Mouse (Mus musculus) CH12.LX (cell line): Measurements from ENCODE around the gene Gm49776. TPM values are rescaled to one million over a fixed set of nuclear protein-coding genes. Genes with fewer than 3 reads are reported as not detected.
A peak's percentile ranks its signal among the peaks of the same experiment; 100 is the strongest.

ENCODE experiments used
- DNase-seq: peaks from one replicate; pipeline ENCODE4 v3.0.0-alpha.2; 2013; ENCODE audit errors: extremely low read depth
- H3K27ac ChIP-seq: 2 replicates; pipeline ENCODE4 v1.5.1; 2012; ENCODE audit warnings: low read depth, mild to moderate bottlenecking, control low read depth, moderate library complexity; ENCODE audit not compliant: insufficient read depth
- H3K27me3 ChIP-seq: replicated peaks from 2 replicates; pipeline ENCODE3; 2012; ENCODE audit warnings: inconsistent platforms
- H3K36me3 ChIP-seq, 2 experiments: replicated peaks in 1 of 2; 2 replicates each; pipeline versions ENCODE3 to v1.6.1; 2012; ENCODE audit warnings: inconsistent platforms in 1 of 2, low read length in 1 of 2, mild to moderate bottlenecking in 1 of 2, mixed read lengths in 1 of 2, moderate library complexity in 1 of 2; ENCODE audit not compliant: control insufficient read depth in 1 of 2, insufficient read depth in 1 of 2
- H3K4me1 ChIP-seq, 2 experiments: 2 replicates each; pipeline ENCODE4 v1.6.1; 2012; ENCODE audit warnings: inconsistent platforms in 1 of 2, moderate library complexity in 1 of 2; ENCODE audit not compliant: insufficient read depth in 2 of 2, control insufficient read depth in 1 of 2
- H3K4me2 ChIP-seq: 2 replicates; pipeline ENCODE4 v1.6.1; 2012; ENCODE audit warnings: low read depth, mild to moderate bottlenecking, control low read depth; ENCODE audit not compliant: poor library complexity, insufficient read depth, severe bottlenecking
- H3K4me3 ChIP-seq, 3 experiments: fragments of 150-350 bp in 1 of 3; sonication (generic) in 1 of 3; replicated peaks in 1 of 3; 2 replicates each; pipeline versions ENCODE3 to v1.5.1; 2011 to 2012; ENCODE audit warnings: low read depth in 2 of 3, low read length in 2 of 3, mild to moderate bottlenecking in 2 of 3, moderate library complexity in 2 of 3, control low read depth in 1 of 3, improper control_type of control experiment in 1 of 3, inconsistent platforms in 1 of 3, mixed read lengths in 1 of 3; ENCODE audit not compliant: poor library complexity in 1 of 3
- H3K79me2 ChIP-seq: replicated peaks from 2 replicates; pipeline ENCODE4 v1.6.1; 2012; ENCODE audit warnings: mild to moderate bottlenecking, moderate library complexity; ENCODE audit not compliant: control insufficient read depth, poor library complexity, insufficient read depth, severe bottlenecking; ENCODE audit errors: extremely low read depth
- H3K9ac ChIP-seq: 2 replicates; pipeline ENCODE4 v1.6.1; 2012; ENCODE audit warnings: low read depth, mild to moderate bottlenecking, control low read depth, moderate library complexity; ENCODE audit not compliant: insufficient read depth
- H3K9me3 ChIP-seq: replicated peaks from 2 replicates; pipeline ENCODE3; 2012; ENCODE audit warnings: low read length, inconsistent platforms, mixed read lengths
- BHLHE40 ChIP-seq: IDR thresholded peaks from 2 replicates; pipeline ENCODE4 v1.6.1; 2011; ENCODE audit warnings: mild to moderate bottlenecking, low read depth, low read length, improper control_type of control experiment
- CTCF ChIP-seq, 2 experiments: IDR thresholded peaks in 1 of 2; conservative IDR thresholded peaks in 1 of 2; 2 replicates each; pipeline ENCODE4 v1.5.1; 2011 to 2012; ENCODE audit warnings: low read depth in 2 of 2, low read length in 2 of 2, improper control_type of control experiment in 1 of 2, inconsistent platforms in 1 of 2, mild to moderate bottlenecking in 1 of 2, moderate library complexity in 1 of 2
- E2F4 ChIP-seq: IDR thresholded peaks from 2 replicates; pipeline ENCODE4 v1.6.1; 2011; ENCODE audit warnings: low read depth, low read length, improper control_type of control experiment; ENCODE audit not compliant: insufficient replicate concordance
- EP300 ChIP-seq: IDR thresholded peaks from 2 replicates; pipeline ENCODE4 v1.6.1; 2011; ENCODE audit warnings: low read length, improper control_type of control experiment
- ETS1 ChIP-seq: conservative IDR thresholded peaks from 2 replicates; pipeline ENCODE4 v1.6.1; 2012; ENCODE audit warnings: low read depth, mild to moderate bottlenecking, inconsistent platforms, low read length, improper control_type of control experiment, moderate library complexity
- JUN ChIP-seq: IDR thresholded peaks from 2 replicates; pipeline ENCODE4 v1.6.1; 2011; ENCODE audit warnings: low read depth, mild to moderate bottlenecking, low read length, improper control_type of control experiment, moderate library complexity; ENCODE audit not compliant: insufficient read depth
- JUND ChIP-seq: conservative IDR thresholded peaks from 2 replicates; pipeline ENCODE4 v1.6.1; 2011; ENCODE audit warnings: low read depth, low read length, improper control_type of control experiment
- MAFK ChIP-seq: IDR thresholded peaks from 2 replicates; pipeline ENCODE4 v1.6.1; 2011; ENCODE audit warnings: low read length, improper control_type of control experiment; ENCODE audit not compliant: insufficient replicate concordance
- MAX ChIP-seq: IDR thresholded peaks from 2 replicates; pipeline ENCODE4 v1.6.1; 2011; ENCODE audit warnings: low read length, improper control_type of control experiment
- MAZ ChIP-seq: IDR thresholded peaks from 2 replicates; pipeline ENCODE4 v1.6.1; 2012; ENCODE audit warnings: low read depth, mild to moderate bottlenecking, inconsistent platforms, low read length, improper control_type of control experiment, moderate library complexity
- MEF2A ChIP-seq: IDR thresholded peaks from 2 replicates; pipeline ENCODE4 v1.6.1; 2014; ENCODE audit warnings: low read depth, mild to moderate bottlenecking, inconsistent platforms, low read length, improper control_type of control experiment, borderline replicate concordance
- MXI1 ChIP-seq: IDR thresholded peaks from 2 replicates; pipeline ENCODE4 v1.6.1; 2011; ENCODE audit warnings: mild to moderate bottlenecking, low read depth, low read length, improper control_type of control experiment
- NELFE ChIP-seq: IDR thresholded peaks from 2 replicates; pipeline ENCODE4 v1.6.1; 2011; ENCODE audit warnings: low read depth, low read length, improper control_type of control experiment
- PAX5 ChIP-seq: IDR thresholded peaks from 2 replicates; pipeline ENCODE4 v1.6.1; 2012; ENCODE audit warnings: low read length, inconsistent platforms, mixed read lengths
- POLR2A ChIP-seq: IDR thresholded peaks from 2 replicates; pipeline ENCODE4 v1.6.1; 2011; ENCODE audit warnings: low read depth, mild to moderate bottlenecking, improper control_type of control experiment, low read length
- POLR2AphosphoS2 ChIP-seq: IDR thresholded peaks from 2 replicates; pipeline ENCODE4 v1.6.1; 2011; ENCODE audit warnings: low read depth, low read length, improper control_type of control experiment
- RAD21 ChIP-seq: IDR thresholded peaks from 2 replicates; pipeline ENCODE4 v1.6.1; 2011; ENCODE audit warnings: low read depth, mild to moderate bottlenecking, low read length, improper control_type of control experiment, moderate library complexity
- RCOR1 ChIP-seq: conservative IDR thresholded peaks from 2 replicates; pipeline ENCODE4 v1.6.1; 2012; ENCODE audit warnings: low read depth, mild to moderate bottlenecking, inconsistent platforms, low read length, improper control_type of control experiment
- SIN3A ChIP-seq: IDR thresholded peaks from 2 replicates; pipeline ENCODE4 v1.6.1; 2012; ENCODE audit warnings: low read length, improper control_type of control experiment, inconsistent platforms
- SMC3 ChIP-seq: IDR thresholded peaks from 2 replicates; pipeline ENCODE4 v1.6.1; 2011; ENCODE audit warnings: low read depth, low read length, improper control_type of control experiment
- TCF12 ChIP-seq: IDR thresholded peaks from 2 replicates; pipeline ENCODE4 v1.6.1; 2014; ENCODE audit warnings: low read depth, mild to moderate bottlenecking, inconsistent platforms, low read length, improper control_type of control experiment
- UBTF ChIP-seq: IDR thresholded peaks from 2 replicates; pipeline ENCODE4 v1.6.1; 2012; ENCODE audit warnings: low read depth, mild to moderate bottlenecking, inconsistent platforms, low read length, improper control_type of control experiment, moderate library complexity
- USF1 ChIP-seq: IDR thresholded peaks from 2 replicates; pipeline ENCODE4 v1.6.1; 2014; ENCODE audit warnings: low read depth, mild to moderate bottlenecking, inconsistent platforms, low read length, improper control_type of control experiment
- ZMIZ1 ChIP-seq: IDR thresholded peaks from 2 replicates; pipeline ENCODE4 v1.6.1; 2012; ENCODE audit warnings: low read depth, mild to moderate bottlenecking, inconsistent platforms, low read length, improper control_type of control experiment
- ZNF384 ChIP-seq: IDR thresholded peaks from 2 replicates; pipeline ENCODE4 v1.6.1; 2012; ENCODE audit warnings: low read depth, low read length, improper control_type of control experiment, inconsistent platforms
- dilution Hi-C: fragments of 300-500 bp; cut with MboI; formaldehyde crosslinking; loops from 2 replicates; pipeline ENCODE4 v1.14.3; 2020; ENCODE audit warnings: low sequenced_read_pairs; ENCODE audit not compliant: extremely low pct_unique_long_range_greater_than_20kb, extremely low pct_ligation_motif_present
- in situ Hi-C: fragments of 300-500 bp; cut with MboI; formaldehyde crosslinking; loops from 3 replicates; pipeline ENCODE4 v1.14.3; 2019; ENCODE audit warnings: low sequenced_read_pairs, low pct_ligation_motif_present, low pct_unique_long_range_greater_than_20kb, mixed read lengths
- polyA plus RNA-seq: library from polyadenylated mRNA; unstranded; fragments of >175 nt; gene quantifications from 2 replicates; pipeline ENCODE4 v1.2.1, GENCODE M21; 2012; ENCODE audit warnings: low read depth; ENCODE audit not compliant: insufficient read length
- total RNA-seq, 2 experiments: library from RNA; depleted of rRNA; stranded (reverse); fragments of 300-350 nt in 1 of 2; fragments of >200 nt in 1 of 2; gene quantifications; 2 replicates each; pipeline ENCODE4 v1.2.3; 2012 to 2014

Gm49776 gene
- total and polyA plus RNA-seq, 3 experiments, result 0.25 to 25.0 TPM; not detected in 1

GRCm38 (mm10) chr16:18275166-18275565, 17.0 kb upstream of the Gm49776 start:
- H3K4me1 ChIP-seq, result no peaks in the 10 kb centered on the region
- no peak overlapping the region for H3K4me3 ChIP-seq
- H3K79me2 ChIP-seq, result peaks cover 17% of the 10 kb centered on the region
- TF ChIP-seq RAD21 (no peak), BHLHE40 (no peak), ETS1 (no peak), JUN (no peak), JUND (no peak), SIN3A (no peak), MAX (no peak), MAFK (no peak), MEF2A (no peak), PAX5 (no peak), TCF12 (no peak), EP300 (no peak), CTCF (conservative IDR thresholded peaks at IDR 0.05 in 1 of 2, IDR thresholded peaks at IDR 0.05 in 1 of 2; ENCODE audit: low read depth in 2 of 2, low read length in 2 of 2) (no peak), POLR2AphosphoS2 (no peak), UBTF (no peak), SMC3 (no peak), MAZ (no peak)
- TF ChIP-seq, all 38 proteins: peak for 0
- DNase-seq, result no peak
- H3K27ac ChIP-seq, result no peak overlapping the region
- H3K27me3 ChIP-seq, result no peaks in the 10 kb centered on the region
- in situ Hi-C loops (no loop called here), dilution Hi-C loops (no loop called here)
- H3K9me3 ChIP-seq, result no peaks in the 10 kb centered on the region
- no peak overlapping the region for H3K9ac ChIP-seq
- H3K36me3 ChIP-seq, result peaks cover 69 to 90% of the 10 kb centered on the region in 2 experiments
- no peak overlapping the region for H3K4me2 ChIP-seq

GRCm38 (mm10) chr16:18268182-18268581, 10.1 kb upstream of the Gm49776 start:
- H3K27me3 ChIP-seq, result no peaks in the 10 kb centered on the region
- H3K4me1 ChIP-seq, result no peaks in the 10 kb centered on the region
- no peak overlapping the region for H3K27ac ChIP-seq
- H3K4me3 ChIP-seq, result no peak overlapping the region
- H3K4me2 ChIP-seq, result no peak overlapping the region
- no peaks in the 10 kb centered on the region for H3K9me3 ChIP-seq
- H3K79me2 ChIP-seq, result peaks cover 25% of the 10 kb centered on the region
- H3K36me3 ChIP-seq, result peaks cover 68 to 91% of the 10 kb centered on the region in 2 experiments
- dilution Hi-C loops, result no loop called here
- TF ChIP-seq NELFE, result no peak
- no peak for TF ChIP-seq JUND
- TF ChIP-seq MAX, result no peak
- TF ChIP-seq ZNF384, result no peak
- no peak for TF ChIP-seq E2F4
- no peak for TF ChIP-seq TCF12
- TF ChIP-seq RCOR1, result no peak
- TF ChIP-seq SMC3, result peak; percentile 10; the same call in 1 of the 2 replicates
- TF ChIP-seq CTCF (conservative IDR thresholded peaks at IDR 0.05 in 1 of 2, IDR thresholded peaks at IDR 0.05 in 1 of 2; ENCODE audit: low read depth in 2 of 2, low read length in 2 of 2), result peak; percentile 16 to 58; a peak in 2 of 4 replicates
- TF ChIP-seq PAX5, result no peak
- TF ChIP-seq MAFK, result no peak
- TF ChIP-seq RAD21, result peak; percentile 31
- TF ChIP-seq MXI1, result no peak
- TF ChIP-seq USF1, result no peak
- no peak for TF ChIP-seq POLR2A
- TF ChIP-seq ZMIZ1, result no peak
- no peak for TF ChIP-seq EP300
- TF ChIP-seq, all 38 proteins: peak for 3
- no peak overlapping the region for H3K9ac ChIP-seq
- peak; percentile 51 for DNase-seq
- in situ Hi-C loops, result no loop called here
